Mouse (Mus musculus) kidney, adult 2 months (tissue): ENCODE measurements around the gene Tm2d3.

Experiments used
- CTCF ChIP-seq: fragments of 200-500 bp; conservative IDR thresholded peaks from 2 replicates; pipeline ENCODE4 v1.5.1; 2011; ENCODE audit warnings: low read depth, mild to moderate bottlenecking, control low read depth, low read length, moderate library complexity, mixed read lengths; ENCODE audit not compliant: insufficient read depth, insufficient read length
- POLR2A ChIP-seq: fragments of 200-500 bp; IDR thresholded peaks from one replicate; pipeline ENCODE4 v1.6.1; 2011; ENCODE audit warnings: low read depth, low read length, control low read depth

GRCm38 (mm10) chr7:65714304-65714703 is 23.3 kb downstream of the Tm2d3 start:
- TF ChIP-seq POLR2A (no peak), CTCF (no peak)
